Comparison of ENCODE assay signal across 20 mouse cellular contexts in genomic region chr1:59578770-59579169, GRCm38 (mm10).
DNase-seq lines count a peak whose midpoint lies in the region; ATAC-seq and TF ChIP-seq lines count a peak whose summit lies in the region.
"Had no signal": no experiment of that assay in that cellular context is flagged by ENCODE, and none has a peak within 500 bp of the region (broad histone marks: within the 10 kb centered on the region; RNA-seq: fewer than 3 reads in every experiment).

No protein-coding gene starts in this region.

- no peak for ATAC-seq in intestine, embryonic 14.5 days (replicated peaks; ENCODE audit: low FRiP score, low TSS enrichment, low read depth)
- no peak for ATAC-seq in intestine, embryonic 16.5 days
- no peak for ATAC-seq in kidney, embryonic 16.5 days (ENCODE audit: low FRiP score, low TSS enrichment)
- ATAC-seq in midbrain, postnatal 0 days (ENCODE audit: low FRiP score), result no peak
- ATAC-seq: CD4-positive, CD25-positive, alpha-beta regulatory T cell, adult 4 months; forebrain, embryonic 14.5 days; forebrain, postnatal 0 days; Patski had no signal

- no peaks in the 10 kb centered on the region for H3K27me3 ChIP-seq in intestine, embryonic 14.5 days (replicated peaks; ENCODE audit: control insufficient read depth, insufficient read depth, low read length)
- no peaks in the 10 kb centered on the region for H3K27me3 ChIP-seq in intestine, embryonic 16.5 days (replicated peaks; ENCODE audit: control insufficient read depth, insufficient read depth, low read length)
- no peaks in the 10 kb centered on the region for H3K27me3 ChIP-seq in kidney, embryonic 16.5 days (ENCODE audit: insufficient read depth, low read length)
- no peaks in the 10 kb centered on the region for H3K27me3 ChIP-seq in midbrain, postnatal 0 days (ENCODE audit: insufficient read depth, low read length)
- H3K27me3 ChIP-seq: hindbrain, embryonic 12.5 days; hindbrain, embryonic 15.5 days; Patski had no signal

- H3K4me2 ChIP-seq in intestine, embryonic 14.5 days (ENCODE audit: low read length), result no peak overlapping the region
- H3K4me2 ChIP-seq in intestine, embryonic 16.5 days (ENCODE audit: low read depth, low read length), result no peak overlapping the region
- no peak overlapping the region for H3K4me2 ChIP-seq in kidney, embryonic 16.5 days (replicated peaks; ENCODE audit: low read depth, low read length)
- H3K4me2 ChIP-seq in midbrain, postnatal 0 days (ENCODE audit: low read depth, low read length, poor library complexity, severe bottlenecking), result no peak overlapping the region
- H3K4me2 ChIP-seq: heart, embryonic 13.5 days; hindbrain, embryonic 12.5 days; hindbrain, embryonic 15.5 days had no signal

- no peak for TF ChIP-seq CTCF in midbrain, postnatal 0 days (IDR thresholded peaks at IDR 0.05)

- no peak overlapping the region for H3K9ac ChIP-seq in intestine, embryonic 14.5 days (ENCODE audit: low read length)
- H3K9ac ChIP-seq in intestine, embryonic 16.5 days (ENCODE audit: low read depth, low read length), result no peak overlapping the region
- H3K9ac ChIP-seq in kidney, embryonic 16.5 days (replicated peaks; ENCODE audit: low read length), result no peak overlapping the region
- H3K9ac ChIP-seq in midbrain, postnatal 0 days (replicated peaks; ENCODE audit: low read length, poor library complexity, severe bottlenecking), result no peak overlapping the region
- H3K9ac ChIP-seq: forebrain, postnatal 0 days; heart, embryonic 13.5 days; hindbrain, embryonic 12.5 days; hindbrain, embryonic 15.5 days had no signal

- H3K36me3 ChIP-seq in intestine, embryonic 14.5 days (ENCODE audit: control insufficient read depth, insufficient read depth, low read length), result no peaks in the 10 kb centered on the region
- no peaks in the 10 kb centered on the region for H3K36me3 ChIP-seq in intestine, embryonic 16.5 days (ENCODE audit: control insufficient read depth, insufficient read depth, low read length)
- no peaks in the 10 kb centered on the region for H3K36me3 ChIP-seq in kidney, embryonic 16.5 days (ENCODE audit: insufficient read depth, low read length)
- no peaks in the 10 kb centered on the region for H3K36me3 ChIP-seq in midbrain, postnatal 0 days (ENCODE audit: insufficient read depth, low read length)
- H3K36me3 ChIP-seq: heart, embryonic 10.5 days; heart, embryonic 13.5 days; hindbrain, embryonic 12.5 days; hindbrain, embryonic 15.5 days had no signal

- 0 out of 2 replicates have a peak overlapping the region, but pooled peaks have one; percentile 71 for H3K27ac ChIP-seq in intestine, embryonic 14.5 days (ENCODE audit: low read depth)
- no peak overlapping the region for H3K27ac ChIP-seq in intestine, embryonic 16.5 days (ENCODE audit: low read length)
- no peak overlapping the region for H3K27ac ChIP-seq in kidney, embryonic 16.5 days (ENCODE audit: low read length)
- no peak overlapping the region for H3K27ac ChIP-seq in midbrain, postnatal 0 days (ENCODE audit: low read depth, low read length)
- H3K27ac ChIP-seq: heart, adult 2 months; heart, embryonic 10.5 days; hindbrain, embryonic 12.5 days; hindbrain, embryonic 15.5 days had no signal

- DNase-seq in intestine, embryonic 14.5 days (ENCODE audit: low spot score), result no peak
- DNase-seq in kidney, postnatal 4 days, result peak; percentile 14 to 34
- DNase-seq in 3T3-L1 (ENCODE audit: low read depth, low spot score), result peak; percentile 60
- peak; percentile 54 for DNase-seq in NIH3T3 (ENCODE audit: low read depth)
- DNase-seq in midbrain, postnatal 0 days (ENCODE audit: low spot score), result no peak
- DNase-seq in thymus, postnatal 0 days (ENCODE audit: low spot score), result no peak
- DNase-seq: forebrain, postnatal 0 days; gastrocnemius, postnatal 25 days; heart, adult 2 months; heart, postnatal 14 days; heart, postnatal 4 days had no signal

- no peak overlapping the region for H3K4me3 ChIP-seq in intestine, embryonic 14.5 days (ENCODE audit: low read depth, low read length)
- no peak overlapping the region for H3K4me3 ChIP-seq in intestine, embryonic 16.5 days (ENCODE audit: low read length)
- H3K4me3 ChIP-seq in kidney, embryonic 16.5 days (ENCODE audit: low read length), result no peak overlapping the region
- no peak overlapping the region for H3K4me3 ChIP-seq in midbrain, postnatal 0 days (ENCODE audit: low read depth, low read length)
- H3K4me3 ChIP-seq: heart, adult 2 months; heart, embryonic 13.5 days; hindbrain, embryonic 12.5 days; hindbrain, embryonic 15.5 days had no signal

- H3K9me3 ChIP-seq in intestine, embryonic 14.5 days (ENCODE audit: control insufficient read depth, low read length), result no peaks in the 10 kb centered on the region
- no peaks in the 10 kb centered on the region for H3K9me3 ChIP-seq in intestine, embryonic 16.5 days (ENCODE audit: control insufficient read depth, low read length)
- no peaks in the 10 kb centered on the region for H3K9me3 ChIP-seq in kidney, embryonic 16.5 days (ENCODE audit: low read length)
- no peaks in the 10 kb centered on the region for H3K9me3 ChIP-seq in midbrain, postnatal 0 days (ENCODE audit: low read length)
- H3K9me3 ChIP-seq: heart, embryonic 10.5 days; heart, embryonic 13.5 days; hindbrain, embryonic 12.5 days; hindbrain, embryonic 15.5 days had no signal

- H3K4me1 ChIP-seq in intestine, embryonic 14.5 days (replicated peaks; ENCODE audit: control insufficient read depth, insufficient read depth, low read length), result peaks cover 33% of the 10 kb centered on the region
- H3K4me1 ChIP-seq in intestine, embryonic 16.5 days (ENCODE audit: control insufficient read depth, insufficient read depth, low read length), result peaks cover 27% of the 10 kb centered on the region
- H3K4me1 ChIP-seq in kidney, embryonic 16.5 days (ENCODE audit: insufficient read depth, low read length), result peaks cover 24% of the 10 kb centered on the region
- peaks cover 6% of the 10 kb centered on the region; the same call in 1 of the 2 replicates for H3K4me1 ChIP-seq in midbrain, postnatal 0 days (ENCODE audit: insufficient read depth, low read length)

- 37% methylated on average over 4 of the region's 4 CpGs for WGBS in intestine, embryonic 14.5 days
- WGBS in intestine, embryonic 16.5 days, result 45% methylated on average over 4 of the region's 4 CpGs
- 36% methylated on average over 4 of the region's 4 CpGs for WGBS in kidney, embryonic 16.5 days
- WGBS in midbrain, postnatal 0 days, result 72% methylated on average over 4 of the region's 4 CpGs

Comparison
In these comparisons a context has a peak if more than half of its experiments do, and no peak if none do; other contexts are left out.
1. DNase-seq: peak in kidney, postnatal 4 days (2 of 2), 3T3-L1 (single experiment) and NIH3T3 (single experiment); none in intestine, embryonic 14.5 days (single experiment), midbrain, postnatal 0 days (single experiment) and thymus, postnatal 0 days (single experiment).